Mouse (Mus musculus) CH12F3 (cell line): ENCODE measurements around the gene Plod1.

Source experiments
- in situ Hi-C: fragments of 300-500 bp; cut with MboI; formaldehyde crosslinking; loops from 2 replicates; pipeline ENCODE4 v1.14.3; 2020; ENCODE audit warnings: low sequenced_read_pairs

Plod1 gene

GRCm38 (mm10) chr4:147936331-147936954, at the start of gene Plod1:
Plod1 (minus strand) TSS chr4:147936767.
- in situ Hi-C loops: no loop called here

GRCm38 (mm10) chr4:147985205-147986132, 48.9 kb upstream of the Plod1 start, which contains the start of gene Nppb:
Nppb (plus strand) TSS chr4:147985788.
- in situ Hi-C loops: no loop called here

- in situ Hi-C loops: no loop called here
Measured at GRCm38 (mm10) chr4:147979441-147979860, 42.9 kb upstream of the Plod1 start.

- in situ Hi-C loops: no loop called here
Measured at GRCm38 (mm10) chr4:147978391-147978790, 41.8 kb upstream of the Plod1 start.

- in situ Hi-C loops: no loop called here
Measured at GRCm38 (mm10) chr4:147977726-147978125, 41.2 kb upstream of the Plod1 start.

- in situ Hi-C loops: no loop called here
Measured at GRCm38 (mm10) chr4:147976237-147976636, 39.7 kb upstream of the Plod1 start.

- in situ Hi-C loops: no loop called here
Measured at GRCm38 (mm10) chr4:147969337-147969736, 32.8 kb upstream of the Plod1 start.

GRCm38 (mm10) chr4:147968816-147969215, 32.2 kb upstream of the Plod1 start:
- in situ Hi-C loops: no loop called here

GRCm38 (mm10) chr4:147965712-147966111, 29.1 kb upstream of the Plod1 start:
- in situ Hi-C loops: no loop called here

- in situ Hi-C loops: loop anchor here (5.0 kb wide), 1 partner anchor 39 kb away; the partner anchor contains the start of gene Nppa
Measured at GRCm38 (mm10) chr4:147963623-147964022, 27.1 kb upstream of the Plod1 start.

GRCm38 (mm10) chr4:147962781-147963180, 26.2 kb upstream of the Plod1 start:
- in situ Hi-C loops: loop anchor here (5.0 kb wide), 1 partner anchor 40 kb away; the partner anchor contains the start of gene Nppa

GRCm38 (mm10) chr4:147959881-147960831, 23.6 kb upstream of the Plod1 start:
- in situ Hi-C loops: loop anchor here (5.0 kb wide), 1 partner anchor 42 kb away; the partner anchor contains the start of gene Nppa

GRCm38 (mm10) chr4:147957141-147957540, 20.6 kb upstream of the Plod1 start:
- in situ Hi-C loops: no loop called here

- in situ Hi-C loops: no loop called here
Measured at GRCm38 (mm10) chr4:147953590-147953989, 17.0 kb upstream of the Plod1 start.

GRCm38 (mm10) chr4:147947511-147947910, 10.9 kb upstream of the Plod1 start:
- in situ Hi-C loops: no loop called here

- in situ Hi-C loops: no loop called here
Measured at GRCm38 (mm10) chr4:147943005-147943404, 6.4 kb upstream of the Plod1 start.

GRCm38 (mm10) chr4:147941045-147942020, 4.8 kb upstream of the Plod1 start:
- in situ Hi-C loops: no loop called here

- in situ Hi-C loops: no loop called here
Measured at GRCm38 (mm10) chr4:147940576-147941044, 4.0 kb upstream of the Plod1 start, which contains the start of gene 2510039O18Rik. 2510039O18Rik (plus strand) TSS chr4:147940895.

GRCm38 (mm10) chr4:147940111-147940510, 3.5 kb upstream of the Plod1 start:
- in situ Hi-C loops: no loop called here
